Mouse (Mus musculus): Measurements from ENCODE around the gene Zgrf1.

Gene Zgrf1

GRCm38 (mm10) chr3:127634101-127634983 is 81.1 kb downstream of the Zgrf1 start:
- in situ Hi-C loops (cut with MseI, MboI) = loop anchor here (25.0 kb wide), 1 partner anchor 303 kb away; no protein-coding TSS in a partner anchor

GRCm38 (mm10) chr3:127634984-127635349 is 81.7 kb downstream of the Zgrf1 start:
- in situ Hi-C loops (cut with MseI, MboI) = loop anchor here (25.0 kb wide), 1 partner anchor 302 kb away; no protein-coding TSS in a partner anchor

- in situ Hi-C loops (cut with MseI, MboI) = loop anchor here (25.0 kb wide), 1 partner anchor 297 kb away; no protein-coding TSS in a partner anchor
Measured at GRCm38 (mm10) chr3:127639875-127640761, 86.8 kb downstream of the Zgrf1 start.

GRCm38 (mm10) chr3:127640762-127641700 is 87.7 kb downstream of the Zgrf1 start:
- in situ Hi-C loops (cut with MseI, MboI) = loop anchor here (25.0 kb wide), 1 partner anchor 296 kb away; no protein-coding TSS in a partner anchor

- in situ Hi-C loops (cut with MseI, MboI) = loop anchor here (25.0 kb wide), 1 partner anchor 295 kb away; no protein-coding TSS in a partner anchor
Measured at GRCm38 (mm10) chr3:127642211-127642610, 88.9 kb downstream of the Zgrf1 start.

- in situ Hi-C loops (cut with MseI, MboI) = loop anchor here (25.0 kb wide), 1 partner anchor 291 kb away; no protein-coding TSS in a partner anchor
Measured at GRCm38 (mm10) chr3:127646156-127646825, 93.0 kb downstream of the Zgrf1 start.

GRCm38 (mm10) chr3:127651742-127652653 is 98.7 kb downstream of the Zgrf1 start:
- in situ Hi-C loops (cut with MseI, MboI) = no loop called here

- in situ Hi-C loops (cut with MseI, MboI) = no loop called here
Measured at GRCm38 (mm10) chr3:127660712-127661111, 107.4 kb downstream of the Zgrf1 start.

GRCm38 (mm10) chr3:127661646-127662531 is 108.6 kb downstream of the Zgrf1 start:
- in situ Hi-C loops (cut with MseI, MboI) = no loop called here

Measured in mouse trophoblast stem cell (cell line).